Mouse (Mus musculus) liver, embryonic 16.5 days (tissue): Measurements from ENCODE around the gene Tmem256. TPM values are rescaled to one million over a fixed set of nuclear protein-coding genes. Genes with fewer than 3 reads are reported as not detected.

ENCODE experiments used
- ATAC-seq: fragments of 200-750 bp; cut with Nextera tagmentation; 2 replicates; pipeline ENCODE4 v1.8.0; 2017; ENCODE audit warnings: low read depth, mild to moderate bottlenecking, moderate number of reproducible peaks, moderate library complexity
- H3K27ac ChIP-seq: fragments of 300-500 bp; sonication (generic); 2 replicates; pipeline ENCODE4 v1.5.1; 2014; ENCODE audit warnings: mild to moderate bottlenecking, low read length
- H3K27me3 ChIP-seq: fragments of 300-500 bp; sonication (generic); 2 replicates; pipeline ENCODE4 v1.6.1; 2014; ENCODE audit warnings: low read depth, low read length, mixed read lengths; ENCODE audit not compliant: control insufficient read depth, insufficient read depth
- H3K36me3 ChIP-seq: fragments of 300-500 bp; sonication (generic); 2 replicates; pipeline ENCODE4 v1.6.1; 2014; ENCODE audit warnings: mild to moderate bottlenecking; ENCODE audit not compliant: control insufficient read depth, insufficient read depth
- H3K4me1 ChIP-seq: fragments of 300-500 bp; sonication (generic); 2 replicates; pipeline ENCODE4 v1.6.1; 2014; ENCODE audit warnings: low read depth, low read length, mixed read lengths; ENCODE audit not compliant: control insufficient read depth
- H3K4me2 ChIP-seq: fragments of 300-500 bp; sonication (generic); 2 replicates; pipeline ENCODE4 v1.6.1; 2014; ENCODE audit warnings: low read depth, low read length, mixed read lengths
- H3K4me3 ChIP-seq: fragments of 300-500 bp; sonication (generic); 2 replicates; pipeline ENCODE4 v1.5.1; 2014; ENCODE audit warnings: low read depth, mild to moderate bottlenecking, low read length
- H3K9ac ChIP-seq: fragments of 300-500 bp; sonication (generic); 2 replicates; pipeline ENCODE4 v1.6.1; 2014; ENCODE audit warnings: low read depth, low read length
- H3K9me3 ChIP-seq: fragments of 300-500 bp; sonication (generic); replicated peaks from 2 replicates; pipeline ENCODE4 v1.6.1; 2016; ENCODE audit warnings: low read length; ENCODE audit not compliant: control insufficient read depth
- whole genome bisulfite sequencing: fragments of 180-500 bp; shearing (Covaris S2); extraction: QIAGEN DNeasy Blood & Tissue Kit; methylation state at CpG from one replicate; pipeline ENCODE4 v1.1.7; 2014; ENCODE audit not compliant: insufficient replicate concordance; 5-methylcytosine and 5-hydroxymethylcytosine counted together
- microRNA-seq: library from miRNA; unstranded; fragments of <30 nt; microRNA quantifications from one replicate; pipeline ENCODE4, GENCODE M21; 2016
- polyA plus RNA-seq: library from polyadenylated mRNA; unstranded; fragments of >200 nt; fragmentation: Nextera tagmentation; extraction: Ambion mirVana; gene quantifications from 2 replicates; pipeline ENCODE4 v1.2.1, GENCODE M21; 2015

Gene Tmem256
- polyA plus RNA-seq, 1 experiment from 2014 or later = 404 TPM

DNA sequence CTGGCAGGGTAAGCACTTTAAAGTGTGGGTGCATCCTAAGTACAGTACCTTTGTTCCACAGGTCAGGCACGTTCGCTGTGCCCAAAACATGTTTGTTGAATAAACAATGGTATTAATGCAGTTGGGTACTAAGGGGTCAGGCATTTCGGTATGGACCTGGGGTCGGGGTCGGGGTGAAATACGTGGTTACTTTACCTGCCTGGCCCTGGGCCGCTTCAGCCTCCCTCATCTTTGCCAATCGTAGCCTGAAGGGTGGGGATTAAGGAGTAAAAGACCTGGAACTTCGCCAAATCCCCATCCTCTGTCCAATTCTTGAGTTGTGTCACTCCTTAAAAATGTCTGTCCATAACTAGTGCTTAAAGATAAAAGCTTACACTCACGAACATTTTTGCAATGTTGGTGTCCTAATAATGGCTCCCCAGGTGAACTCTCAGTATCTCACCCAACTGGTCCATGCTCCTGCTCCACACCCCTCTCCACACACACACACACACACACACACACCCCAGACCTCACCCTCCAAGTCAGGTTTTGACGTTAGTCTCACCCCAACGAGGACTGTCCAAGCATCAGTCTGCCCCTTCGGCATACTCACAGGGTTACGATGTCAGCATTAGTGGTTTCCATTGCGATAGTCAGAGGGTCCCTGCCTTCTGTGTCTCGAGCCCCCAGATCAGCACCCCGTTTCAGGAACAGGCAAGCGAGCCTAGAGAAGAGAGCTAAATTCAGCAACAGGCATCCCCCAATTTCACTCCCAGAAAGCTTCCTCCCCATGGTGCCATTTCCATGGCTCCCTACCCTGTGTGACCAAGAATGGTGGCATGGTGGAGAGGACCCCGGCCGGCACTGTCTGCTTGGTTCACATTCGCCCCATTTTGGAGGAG lies 43.7 kb downstream of the Tmem256 start:
- peaks cover 59% of the 10 kb centered on the region for H3K4me1 ChIP-seq
- H3K36me3 ChIP-seq = no peaks in the 10 kb centered on the region
- H3K9me3 ChIP-seq = no peaks in the 10 kb centered on the region
- H3K4me3 ChIP-seq = peak overlapping the region; percentile 67
- peak overlapping the region; percentile 93 for H3K4me2 ChIP-seq
- ATAC-seq = no peak
- WGBS = 67% methylated on average over 21 of the region's 21 CpGs
- no peaks in the 10 kb centered on the region for H3K27me3 ChIP-seq
- H3K9ac ChIP-seq = peak overlapping the region; percentile 72
- H3K27ac ChIP-seq = no peak overlapping the region

DNA sequence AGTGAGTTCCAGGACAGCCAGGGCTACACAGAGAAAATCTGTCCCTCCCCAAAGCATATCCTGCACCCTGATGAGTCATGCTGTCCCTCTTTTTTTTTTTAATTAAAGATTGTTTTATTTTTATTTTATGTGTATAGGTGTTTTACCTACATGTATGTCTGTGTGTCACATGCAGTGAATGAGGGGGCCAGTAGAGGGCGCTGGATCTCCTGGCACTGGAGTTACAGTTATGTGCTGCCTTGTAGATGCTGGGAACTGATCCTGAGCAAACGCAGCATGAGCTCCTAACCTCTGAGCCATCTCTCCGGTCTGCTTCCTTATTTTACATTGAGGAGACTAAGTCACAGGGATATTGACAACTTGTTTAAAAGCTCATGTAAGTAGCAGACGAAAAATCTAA lies 44.8 kb downstream of the Tmem256 start:
- H3K9me3 ChIP-seq = no peaks in the 10 kb centered on the region
- 67% methylated on average over 4 of the region's 4 CpGs for WGBS
- no peak overlapping the region for H3K4me3 ChIP-seq
- no peaks in the 10 kb centered on the region for H3K27me3 ChIP-seq
- no peak overlapping the region for H3K9ac ChIP-seq
- H3K27ac ChIP-seq = no peak overlapping the region
- H3K4me1 ChIP-seq = peaks cover 59% of the 10 kb centered on the region
- no peaks in the 10 kb centered on the region for H3K36me3 ChIP-seq
- ATAC-seq = no peak
- H3K4me2 ChIP-seq = no peak overlapping the region

DNA sequence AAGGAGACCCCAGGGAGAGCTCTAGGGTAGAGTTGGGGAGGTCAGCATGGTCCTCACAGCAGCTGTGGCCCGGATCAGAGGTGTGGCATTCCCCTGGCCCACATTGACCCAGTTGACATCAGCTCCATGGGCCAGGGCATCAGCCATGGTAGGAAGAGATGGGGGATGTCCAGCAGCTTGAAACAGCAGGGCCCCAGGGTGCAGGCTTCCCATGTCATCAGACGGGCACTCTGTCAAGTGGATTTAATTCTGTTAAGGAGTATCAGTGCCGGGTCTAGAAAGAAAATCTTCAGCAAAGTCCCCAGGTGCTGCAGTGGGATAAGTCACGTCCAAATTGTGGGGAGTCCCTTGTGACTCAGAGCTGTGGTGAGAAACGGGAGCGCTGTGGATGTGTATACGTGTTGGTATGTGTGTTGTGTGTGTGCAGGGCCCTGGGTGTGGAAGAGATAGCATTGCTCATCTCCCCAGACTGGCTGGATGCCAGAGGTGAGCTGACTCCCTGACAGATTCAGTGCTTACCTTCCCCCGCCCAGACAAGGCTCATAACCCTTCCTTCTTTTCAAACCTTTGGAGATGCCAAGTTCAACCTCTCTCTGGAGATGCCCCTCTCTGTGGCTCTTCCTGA lies 45.3 kb downstream of the Tmem256 start:
- H3K9me3 ChIP-seq = no peaks in the 10 kb centered on the region
- no peak for ATAC-seq
- whole genome bisulfite sequencing = 64% methylated on average over 8 of the region's 8 CpGs

DNA sequence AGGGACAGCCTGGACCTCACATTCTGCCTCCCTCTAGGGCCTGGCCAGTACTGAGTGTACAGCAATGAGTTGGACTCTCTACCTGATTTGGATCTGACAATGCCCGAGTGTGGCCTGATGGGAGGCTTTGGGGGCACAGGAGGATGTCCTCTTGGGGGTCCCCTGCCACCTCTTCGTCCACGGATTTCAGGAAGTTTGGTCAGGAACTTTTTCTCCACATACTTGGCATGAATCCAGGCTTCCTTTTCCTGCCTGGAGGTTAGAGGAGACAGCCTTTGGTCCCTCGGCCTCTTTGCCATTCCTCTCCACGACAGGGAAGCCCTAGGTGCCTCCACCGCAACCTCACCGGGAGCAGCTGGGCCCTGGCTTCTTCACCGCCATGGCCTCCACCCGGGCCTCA lies 45.9 kb downstream of the Tmem256 start:
- Histone ChIP-seq H3K9me3 (no peaks in the 10 kb centered on the region), H3K4me3 (no peak overlapping the region), H3K27me3 (no peaks in the 10 kb centered on the region), H3K4me1 (peaks cover 49% of the 10 kb centered on the region), H3K36me3 (no peaks in the 10 kb centered on the region), H3K9ac (no peak overlapping the region), H3K4me2 (no peak overlapping the region), H3K27ac (no peak overlapping the region)
- ATAC-seq = no peak
- 73% methylated on average over 9 of the region's 9 CpGs for WGBS

More for the DNA sequence above, 45.3 kb downstream of the Tmem256 start:
- no peaks in the 10 kb centered on the region for H3K27me3 ChIP-seq
- no peak overlapping the region for H3K4me3 ChIP-seq
- no peaks in the 10 kb centered on the region for H3K36me3 ChIP-seq
- H3K4me2 ChIP-seq = no peak overlapping the region
- H3K27ac ChIP-seq = no peak overlapping the region
- peaks cover 55% of the 10 kb centered on the region for H3K4me1 ChIP-seq
- H3K9ac ChIP-seq = no peak overlapping the region

DNA sequence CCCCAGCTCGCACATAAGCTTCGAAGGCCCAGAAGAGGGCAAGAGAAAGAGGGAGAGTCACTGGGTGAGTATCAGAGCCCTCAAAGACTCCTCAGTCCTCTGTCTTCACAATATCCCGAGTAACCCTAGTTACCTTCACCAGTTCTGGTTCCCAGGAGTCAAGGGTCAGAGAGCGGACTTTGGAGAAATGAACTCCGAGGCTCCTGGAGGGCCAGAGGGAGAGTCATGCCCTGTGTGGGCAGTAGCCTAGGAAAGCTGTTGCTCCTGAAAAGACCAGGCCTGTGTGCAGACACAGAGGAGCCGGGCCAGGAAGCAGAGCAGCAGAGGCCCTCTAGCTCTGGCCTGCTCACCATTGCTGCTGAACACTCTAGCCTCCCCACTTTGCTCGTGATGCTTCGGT lies 46.3 kb downstream of the Tmem256 start:
- no peaks in the 10 kb centered on the region for H3K9me3 ChIP-seq
- H3K4me2 ChIP-seq = no peak overlapping the region
- H3K27me3 ChIP-seq = no peaks in the 10 kb centered on the region
- no peak for ATAC-seq
- H3K4me3 ChIP-seq = no peak overlapping the region
- no peak overlapping the region for H3K27ac ChIP-seq
- WGBS = 70% methylated on average over 8 of the region's 8 CpGs
- H3K36me3 ChIP-seq = no peaks in the 10 kb centered on the region
- H3K4me1 ChIP-seq = peaks cover 45% of the 10 kb centered on the region
- H3K9ac ChIP-seq = no peak overlapping the region

DNA sequence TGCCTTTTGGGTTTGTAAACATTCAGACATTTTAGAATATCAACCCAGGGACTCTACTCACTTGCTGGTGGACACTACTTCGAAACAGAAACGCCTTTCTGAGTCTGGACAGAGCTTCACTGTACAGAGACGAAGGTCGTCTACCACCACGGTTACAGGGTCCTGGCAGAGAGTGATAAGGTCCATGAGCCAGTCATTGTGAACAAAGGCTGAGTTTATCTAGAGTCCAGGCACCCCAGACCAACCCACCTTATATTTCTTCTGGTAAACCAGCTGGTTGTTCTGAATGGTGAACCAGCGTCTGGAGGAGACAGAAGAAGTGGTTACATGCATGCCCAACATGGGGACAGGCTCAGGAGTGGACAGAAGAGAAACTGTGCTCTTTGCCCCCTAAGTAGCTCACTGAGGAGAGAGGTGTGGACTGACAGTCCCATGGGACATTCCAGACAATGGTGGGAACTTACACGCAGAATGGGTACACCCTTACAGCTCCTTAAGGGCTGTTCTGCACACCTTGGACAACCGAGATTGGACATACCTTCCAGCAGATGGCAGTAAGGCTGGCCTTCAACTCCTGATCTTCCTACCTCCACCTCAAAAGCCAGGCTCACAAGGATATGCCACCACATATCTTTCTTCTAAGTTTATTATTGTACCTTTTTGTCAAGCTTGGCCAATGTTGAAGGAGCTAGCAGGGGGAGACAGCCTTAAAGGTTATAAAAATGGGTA lies 48.8 kb downstream of the Tmem256 start:
- H3K4me1 ChIP-seq = peaks cover 29% of the 10 kb centered on the region
- H3K4me2 ChIP-seq = peak overlapping the region; percentile 26
- peak overlapping the region; percentile 41 for H3K27ac ChIP-seq
- WGBS = 20% methylated on average over 8 of the region's 8 CpGs
- H3K9me3 ChIP-seq = no peaks in the 10 kb centered on the region
- no peaks in the 10 kb centered on the region for H3K27me3 ChIP-seq
- H3K36me3 ChIP-seq = no peaks in the 10 kb centered on the region
- no peak overlapping the region for H3K4me3 ChIP-seq
- ATAC-seq = peak; percentile 76
- H3K9ac ChIP-seq = peak overlapping the region; percentile 27; the same call in 1 of the 2 replicates

Small RNA genes within 50 kb of the gene (microRNA-seq; reads per million reads assigned to microRNA genes)
- not detected for gene Mir6924

Other genes with a start within 250 kb of the Tmem256 start
- 11.2 and 12.6 TPM in 2 replicates for gene Atp1b2, start 232.6 kb upstream of the Tmem256 start, polyA plus RNA-seq
- gene Shbg, start 220.6 kb upstream of the Tmem256 start, polyA plus RNA-seq = 26.2 and 27.9 TPM in 2 replicates
- 10.4 and 11.5 TPM in 2 replicates for gene Sat2, start 216.5 kb upstream of the Tmem256 start, polyA plus RNA-seq
- gene Fxr2, start 205.5 kb upstream of the Tmem256 start, polyA plus RNA-seq = 7.0 and 8.1 TPM in 2 replicates
- 0.11 TPM in 1 of 2 replicates, not detected in the other for gene Sox15, start 183.2 kb upstream of the Tmem256 start, polyA plus RNA-seq
- 34.5 and 35.0 TPM in 2 replicates for gene Mpdu1, start 175.9 kb upstream of the Tmem256 start, polyA plus RNA-seq
- gene Cd68, start 172.4 kb upstream of the Tmem256 start, polyA plus RNA-seq = 32.0 and 35.4 TPM in 2 replicates
- gene Eif4a1, start 166.1 kb upstream of the Tmem256 start, polyA plus RNA-seq = 223 and 225 TPM in 2 replicates
- 22.7 and 24.9 TPM in 2 replicates for gene Senp3, start 156.4 kb upstream of the Tmem256 start, polyA plus RNA-seq
- 0.17 and 0.40 TPM in 2 replicates for gene Tnfsf13, start 152.7 kb upstream of the Tmem256 start, polyA plus RNA-seq
- gene Tnfsf12, start 142.7 kb upstream of the Tmem256 start, polyA plus RNA-seq = 2.5 and 2.8 TPM in 2 replicates
- gene Tnfsfm13, start 142.4 kb upstream of the Tmem256 start, polyA plus RNA-seq = 0.95 and 1.1 TPM in 2 replicates
- gene Polr2a, start 79.9 kb upstream of the Tmem256 start, polyA plus RNA-seq = 11.1 and 11.9 TPM in 2 replicates
- 0.07 TPM in 1 of 2 replicates, not detected in the other for gene Slc35g3, start 76.5 kb upstream of the Tmem256 start, polyA plus RNA-seq
- 0.61 and 0.81 TPM in 2 replicates for gene Zbtb4, start 72.6 kb upstream of the Tmem256 start, polyA plus RNA-seq
- gene Chrnb1, start 42.6 kb upstream of the Tmem256 start, polyA plus RNA-seq = 0.61 and 0.96 TPM in 2 replicates
- 0.19 and 0.21 TPM in 2 replicates for gene Fgf11, start 36.7 kb upstream of the Tmem256 start, polyA plus RNA-seq
- gene Tmem102, start 32.9 kb upstream of the Tmem256 start, polyA plus RNA-seq = 0.62 and 1.0 TPM in 2 replicates
- not detected in 2 replicates for gene Gm39566, start 23.2 kb upstream of the Tmem256 start, polyA plus RNA-seq
- gene Spem2, start 20.0 kb upstream of the Tmem256 start, polyA plus RNA-seq = not detected in 2 replicates
- gene Spem1, start 16.3 kb upstream of the Tmem256 start, polyA plus RNA-seq = not detected in 2 replicates
- gene Nlgn2, start 730 bp upstream of the Tmem256 start, polyA plus RNA-seq = 0.66 and 0.83 TPM in 2 replicates
- gene Plscr3, start 7.9 kb downstream of the Tmem256 start, polyA plus RNA-seq = 22.0 and 27.8 TPM in 2 replicates
- gene Tnk1, start 20.2 kb downstream of the Tmem256 start, polyA plus RNA-seq = 0.74 and 0.96 TPM in 2 replicates
- not detected in 2 replicates for gene Tmem95, start 39.5 kb downstream of the Tmem256 start, polyA plus RNA-seq
- 1.3 and 1.4 TPM in 2 replicates for gene Kctd11, start 42.9 kb downstream of the Tmem256 start, polyA plus RNA-seq
- gene Acap1, start 57.0 kb downstream of the Tmem256 start, polyA plus RNA-seq = 6.5 and 6.8 TPM in 2 replicates
- 0.46 and 0.76 TPM in 2 replicates for gene 2810408A11Rik, start 62.5 kb downstream of the Tmem256 start, polyA plus RNA-seq
- gene Neurl4, start 62.6 kb downstream of the Tmem256 start, polyA plus RNA-seq = 2.2 and 2.6 TPM in 2 replicates
- 81.1 and 83.1 TPM in 2 replicates for gene Gps2, start 75.4 kb downstream of the Tmem256 start, polyA plus RNA-seq
- 1,065 and 1,134 TPM in 2 replicates for gene Eif5a, start 83.4 kb downstream of the Tmem256 start, polyA plus RNA-seq
- gene Ybx2, start 97.3 kb downstream of the Tmem256 start, polyA plus RNA-seq = 0.18 TPM in 1 of 2 replicates, not detected in the other
- 18.4 and 22.6 TPM in 2 replicates for gene Slc2a4, start 109.7 kb downstream of the Tmem256 start, polyA plus RNA-seq
- 5.4 and 11.7 TPM in 2 replicates for gene Cldn7, start 126.3 kb downstream of the Tmem256 start, polyA plus RNA-seq
- 7.1 and 7.3 TPM in 2 replicates for gene Ctdnep1, start 142.6 kb downstream of the Tmem256 start, polyA plus RNA-seq
- gene Elp5, start 144.0 kb downstream of the Tmem256 start, polyA plus RNA-seq = 55.1 and 57.2 TPM in 2 replicates
- 255 and 280 TPM in 2 replicates for gene Gabarap, start 152.6 kb downstream of the Tmem256 start, polyA plus RNA-seq
- gene Phf23, start 157.3 kb downstream of the Tmem256 start, polyA plus RNA-seq = 17.5 and 18.2 TPM in 2 replicates
- 4.4 and 5.1 TPM in 2 replicates for gene Dvl2, start 162.1 kb downstream of the Tmem256 start, polyA plus RNA-seq
- gene Acadvl, start 176.9 kb downstream of the Tmem256 start, polyA plus RNA-seq = 127 and 138 TPM in 2 replicates
- gene Dlg4, start 178.4 kb downstream of the Tmem256 start, polyA plus RNA-seq = 0.40 and 0.53 TPM in 2 replicates
- gene Asgr1, start 215.6 kb downstream of the Tmem256 start, polyA plus RNA-seq = 5.0 and 6.0 TPM in 2 replicates